24 mouse cellular contexts compared by ENCODE assay signal in genomic region chr2:122217075-122217474, GRCm38 (mm10). TPM values are rescaled to one million over a fixed set of nuclear protein-coding genes. Genes with fewer than 3 reads are reported as not detected.
"Had no signal": no experiment of that assay in that cellular context is flagged by ENCODE, and none has a peak within 500 bp of the region (broad histone marks: within the 10 kb centered on the region; RNA-seq: fewer than 3 reads in every experiment).

No protein-coding gene starts in this region.

RNA-seq across cellular contexts. Expression of gene Terb2, which starts 31.0 kb away (rescaled TPM):
- total RNA-seq: layer of hippocampus, adult 2 months; layer of hippocampus, postnatal 25 days; left cerebral cortex, adult 18-20 months; left cerebral cortex, postnatal 25 days; liver, adult 2 months; midbrain, postnatal 0 days had no signal
- polyA plus RNA-seq: intestine, embryonic 14.5 days; kidney, adult 2 months; kidney, embryonic 14.5 days; kidney, postnatal 0 days; large intestine, adult 2 months; limb, embryonic 10.5 days; limb, embryonic 13.5 days; liver, adult 2 months; lung, embryonic 14.5 days; lung, postnatal 0 days; macrophage; midbrain, embryonic 11.5 days; midbrain, embryonic 14.5 days; midbrain, postnatal 0 days; neural tube, embryonic 11.5 days; neural tube, embryonic 14.5 days; small intestine, adult 2 months; spleen, adult 2 months; stomach, embryonic 16.5 days; urinary bladder, adult 2 months had no signal

RNA-seq across cellular contexts. Expression of gene Patl2, which starts 31.1 kb away (rescaled TPM):
- total RNA-seq: layer of hippocampus, adult 2 months; layer of hippocampus, postnatal 25 days; left cerebral cortex, postnatal 25 days had no signal
- polyA plus RNA-seq: intestine, embryonic 14.5 days; kidney, adult 2 months; kidney, embryonic 14.5 days; limb, embryonic 10.5 days; limb, embryonic 13.5 days; liver, adult 2 months; lung, embryonic 14.5 days; lung, postnatal 0 days; midbrain, embryonic 11.5 days; midbrain, embryonic 14.5 days; neural tube, embryonic 11.5 days; small intestine, adult 2 months; stomach, embryonic 16.5 days; urinary bladder, adult 2 months had no signal

RNA-seq across cellular contexts. Expression of gene Trim69, which starts 56.6 kb away (rescaled TPM):
- total RNA-seq: layer of hippocampus, adult 2 months; layer of hippocampus, postnatal 25 days; left cerebral cortex, adult 18-20 months; left cerebral cortex, postnatal 25 days; midbrain, postnatal 0 days had no signal
- polyA plus RNA-seq: intestine, embryonic 14.5 days; kidney, adult 2 months; kidney, embryonic 14.5 days; kidney, postnatal 0 days; limb, embryonic 13.5 days; lung, embryonic 14.5 days; lung, postnatal 0 days; midbrain, embryonic 11.5 days; midbrain, embryonic 14.5 days; midbrain, postnatal 0 days; neural tube, embryonic 11.5 days; neural tube, embryonic 14.5 days; spleen, adult 2 months had no signal
